Mouse (Mus musculus) lung, embryonic 16.5 days (tissue): ENCODE results near the gene Fank1. TPM values are rescaled to one million over a fixed set of nuclear protein-coding genes. Genes with fewer than 3 reads are reported as not detected.

ENCODE experiments used
- ATAC-seq: fragments of 200-750 bp; cut with Nextera tagmentation; 2 replicates; pipeline ENCODE4 v1.8.0; 2017; ENCODE audit warnings: low read depth, mild to moderate bottlenecking, moderate library complexity
- H3K27ac ChIP-seq: fragments of 300-500 bp; sonication (generic); 2 replicates; pipeline ENCODE4 v1.5.1; 2014; ENCODE audit warnings: mild to moderate bottlenecking, control low read depth, low read length
- H3K27me3 ChIP-seq: fragments of 300-500 bp; sonication (generic); 2 replicates; pipeline ENCODE4 v1.6.1; 2014; ENCODE audit warnings: low read depth, low read length, mixed read lengths; ENCODE audit not compliant: control insufficient read depth, insufficient read depth
- H3K36me3 ChIP-seq: fragments of 300-500 bp; sonication (generic); 2 replicates; pipeline ENCODE4 v1.6.1; 2014; ENCODE audit warnings: low read length; ENCODE audit not compliant: control insufficient read depth, insufficient read depth
- H3K4me1 ChIP-seq: fragments of 300-500 bp; sonication (generic); replicated peaks from 2 replicates; pipeline ENCODE4 v1.6.1; 2014; ENCODE audit warnings: low read length, mixed read lengths; ENCODE audit not compliant: control insufficient read depth, insufficient read depth
- H3K4me2 ChIP-seq: fragments of 300-500 bp; sonication (generic); 2 replicates; pipeline ENCODE4 v1.6.1; 2014; ENCODE audit warnings: low read depth, low read length, control low read depth
- H3K4me3 ChIP-seq: fragments of 300-500 bp; sonication (generic); 2 replicates; pipeline ENCODE4 v1.5.1; 2014; ENCODE audit warnings: mild to moderate bottlenecking, low read length, control low read depth
- H3K9ac ChIP-seq: fragments of 300-500 bp; sonication (generic); 2 replicates; pipeline ENCODE4 v1.6.1; 2014; ENCODE audit warnings: low read length, control low read depth
- H3K9me3 ChIP-seq: fragments of 300-500 bp; sonication (generic); 2 replicates; pipeline ENCODE4 v1.6.1; 2016; ENCODE audit warnings: low read length; ENCODE audit not compliant: control insufficient read depth
- WGBS: fragments of 180-500 bp; shearing (Covaris S2); extraction: QIAGEN DNeasy Blood & Tissue Kit; methylation state at CpG from one replicate; pipeline ENCODE4 v1.1.7; 2014; 5-methylcytosine and 5-hydroxymethylcytosine counted together
- polyA plus RNA-seq: library from polyadenylated mRNA; unstranded; fragments of >200 nt; fragmentation: Nextera tagmentation; extraction: Ambion mirVana; gene quantifications from 2 replicates; pipeline ENCODE4 v1.2.1, GENCODE M21; 2015

Gene Fank1
- polyA plus RNA-seq, 1 experiment from 2014 or later, result 2.7 TPM

GRCm38 (mm10) chr7:133920724-133921123, 144.1 kb downstream of the Fank1 start:
- Histone ChIP-seq H3K4me3 (no peak overlapping the region), H3K4me2 (no peak overlapping the region), H3K27me3 (no peaks in the 10 kb centered on the region), H3K9ac (no peak overlapping the region), H3K27ac (no peak overlapping the region), H3K9me3 (no peaks in the 10 kb centered on the region), H3K36me3 (0 out of 2 replicates have a peak, but pooled peaks cover under 1% of the 10 kb centered on the region), H3K4me1 (peaks cover 11% of the 10 kb centered on the region)
- 57% methylated on average over 7 of the region's 7 CpGs for WGBS
- no peak for ATAC-seq

- Histone ChIP-seq H3K9me3 (no peaks in the 10 kb centered on the region), H3K9ac (no peak overlapping the region), H3K4me3 (no peak overlapping the region), H3K27ac (no peak overlapping the region), H3K4me2 (no peak overlapping the region), H3K4me1 (peaks cover 11% of the 10 kb centered on the region), H3K36me3 (no peaks in the 10 kb centered on the region), H3K27me3 (no peaks in the 10 kb centered on the region)
- WGBS, result 95% methylated on average over 4 of the region's 4 CpGs
- no peak for ATAC-seq
Observed at GRCm38 (mm10) chr7:133921291-133921690, 144.6 kb downstream of the Fank1 start.

GRCm38 (mm10) chr7:133923994-133924393, 147.3 kb downstream of the Fank1 start:
- no peak for ATAC-seq
- Histone ChIP-seq H3K36me3 (peaks cover 3% of the 10 kb centered on the region; the same call in 1 of the 2 replicates), H3K4me1 (peaks cover 11% of the 10 kb centered on the region), H3K27ac (no peak overlapping the region), H3K9me3 (no peaks in the 10 kb centered on the region), H3K4me3 (no peak overlapping the region), H3K4me2 (no peak overlapping the region), H3K9ac (no peak overlapping the region), H3K27me3 (no peaks in the 10 kb centered on the region)
- 37% methylated on average over 6 of the region's 6 CpGs for WGBS

- no peak for ATAC-seq
- Histone ChIP-seq H3K9ac (no peak overlapping the region), H3K36me3 (peaks cover 11% of the 10 kb centered on the region), H3K4me3 (no peak overlapping the region), H3K4me1 (peaks cover 3% of the 10 kb centered on the region; the same call in 1 of the 2 replicates), H3K27me3 (no peaks in the 10 kb centered on the region), H3K27ac (no peak overlapping the region), H3K4me2 (no peak overlapping the region), H3K9me3 (no peaks in the 10 kb centered on the region)
- 45% methylated on average over 2 of the region's 2 CpGs for WGBS
Observed at GRCm38 (mm10) chr7:133925771-133926170, 149.1 kb downstream of the Fank1 start.

GRCm38 (mm10) chr7:133928981-133929380, 152.3 kb downstream of the Fank1 start:
- Histone ChIP-seq H3K27ac (no peak overlapping the region), H3K36me3 (peaks cover 11% of the 10 kb centered on the region), H3K9me3 (no peaks in the 10 kb centered on the region), H3K9ac (no peak overlapping the region), H3K27me3 (no peaks in the 10 kb centered on the region), H3K4me1 (peaks cover 14% of the 10 kb centered on the region; the same call in 1 of the 2 replicates), H3K4me3 (no peak overlapping the region), H3K4me2 (no peak overlapping the region)
- 89% methylated on average over 3 of the region's 3 CpGs for WGBS
- ATAC-seq, result no peak

Other genes starting within 250 kb of the Fank1 start
- gene Tex36, start 174.7 kb upstream of the Fank1 start, polyA plus RNA-seq, result not detected in 2 replicates
- gene Edrf1, start 139.3 kb upstream of the Fank1 start, polyA plus RNA-seq, result 18.5 and 19.9 TPM in 2 replicates
- gene Mmp21, start 96.8 kb upstream of the Fank1 start, polyA plus RNA-seq, result not detected in 2 replicates
- gene Bccip, start 67.5 kb upstream of the Fank1 start, polyA plus RNA-seq, result 147 and 151 TPM in 2 replicates
- 25.9 and 30.7 TPM in 2 replicates for gene Uros, start 66.8 kb upstream of the Fank1 start, polyA plus RNA-seq
- gene Dhx32, start 5.9 kb downstream of the Fank1 start, polyA plus RNA-seq, result 27.7 and 29.2 TPM in 2 replicates